Mouse (Mus musculus): ENCODE results near the gene Slc2a9. TPM values are rescaled to one million over a fixed set of nuclear protein-coding genes. Genes with fewer than 3 reads are reported as not detected.
"Not testable (repeated sequence)": the region's sequence is repeated elsewhere in the genome, so short reads cannot be mapped to it uniquely, and the experiment has no call there.

Gene Slc2a9
- total RNA-seq, 1 experiment from 2014 or later: 10.6 TPM

DNA sequence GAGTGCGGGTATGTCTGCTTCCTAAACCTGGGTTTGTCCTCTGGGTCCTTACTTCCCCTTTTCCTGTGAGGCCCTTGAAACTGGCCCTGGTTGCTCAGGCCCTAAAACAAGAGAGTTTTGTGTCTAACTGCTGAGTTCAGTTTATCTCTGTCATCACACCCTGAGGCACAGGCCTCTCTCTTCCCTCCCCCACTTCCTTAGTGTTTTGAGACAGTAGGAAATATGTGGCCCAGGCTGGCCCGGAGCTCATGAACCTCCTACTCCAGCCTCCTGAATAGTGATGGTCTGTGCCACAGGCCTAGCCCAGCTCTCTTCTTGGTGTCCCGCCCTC lies 2.5 kb upstream of the Slc2a9 start:
- ATAC-seq (replicated peaks; ENCODE audit: insufficient number of reproducible peaks, low FRiP score, low TSS enrichment, poor library complexity, severe bottlenecking): peak; percentile 60

DNA sequence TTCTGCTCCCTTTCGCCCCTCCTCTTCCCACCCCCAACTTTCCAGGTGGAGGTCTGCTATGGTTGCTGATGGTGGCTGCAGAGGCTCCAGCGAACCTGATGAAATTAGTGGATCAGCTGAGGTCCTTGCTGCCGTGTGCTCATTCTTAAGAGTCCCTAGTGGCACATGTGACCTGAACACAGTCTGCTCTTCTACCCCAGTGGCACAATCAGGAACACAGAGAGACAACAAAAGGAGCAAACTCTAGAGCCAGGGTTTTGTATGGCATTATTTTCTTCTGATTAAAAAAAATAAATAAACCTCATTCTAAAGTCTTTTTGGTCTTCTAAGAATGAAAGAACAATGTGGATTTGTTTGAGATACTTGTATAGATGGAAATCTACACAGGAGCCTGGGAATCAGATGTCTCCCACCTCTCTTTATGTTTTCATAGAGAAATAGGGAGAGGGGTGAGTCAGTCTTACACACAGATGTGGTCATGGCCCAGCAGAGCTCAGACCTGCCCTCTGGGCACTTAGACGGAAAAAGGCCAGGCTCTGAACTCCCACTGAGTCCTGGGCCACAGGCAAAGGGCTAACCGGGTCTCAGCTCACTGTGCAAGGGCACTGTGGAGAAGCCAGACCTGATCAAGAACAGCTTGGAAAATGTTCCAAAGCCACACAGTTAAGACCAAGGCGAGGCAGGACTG lies 1.9 kb upstream of the Slc2a9 start:
- ATAC-seq (replicated peaks; ENCODE audit: insufficient number of reproducible peaks, low FRiP score, low TSS enrichment, poor library complexity, severe bottlenecking): no peak

DNA sequence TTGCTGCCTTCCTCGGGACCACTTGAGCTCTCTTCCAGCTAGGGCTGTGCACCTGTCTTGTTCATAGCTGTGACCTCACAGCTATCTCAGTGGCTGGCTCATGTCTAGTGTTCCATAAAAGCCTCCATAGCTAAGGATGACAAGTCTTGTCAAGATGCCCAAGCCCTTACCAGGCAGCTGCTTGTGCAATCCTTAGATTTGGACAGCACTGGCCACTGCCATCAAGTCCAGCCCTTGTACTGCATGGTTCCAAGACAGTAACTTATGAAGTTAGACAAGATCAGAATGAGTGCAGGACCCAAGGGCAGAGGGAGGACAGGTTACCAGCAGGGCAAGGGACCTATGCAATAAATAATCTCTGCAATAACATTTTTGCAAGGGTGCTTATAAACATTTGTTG lies 1.2 kb upstream of the Slc2a9 start:
- no peak for ATAC-seq (replicated peaks; ENCODE audit: insufficient number of reproducible peaks, low FRiP score, low TSS enrichment, poor library complexity, severe bottlenecking)

DNA sequence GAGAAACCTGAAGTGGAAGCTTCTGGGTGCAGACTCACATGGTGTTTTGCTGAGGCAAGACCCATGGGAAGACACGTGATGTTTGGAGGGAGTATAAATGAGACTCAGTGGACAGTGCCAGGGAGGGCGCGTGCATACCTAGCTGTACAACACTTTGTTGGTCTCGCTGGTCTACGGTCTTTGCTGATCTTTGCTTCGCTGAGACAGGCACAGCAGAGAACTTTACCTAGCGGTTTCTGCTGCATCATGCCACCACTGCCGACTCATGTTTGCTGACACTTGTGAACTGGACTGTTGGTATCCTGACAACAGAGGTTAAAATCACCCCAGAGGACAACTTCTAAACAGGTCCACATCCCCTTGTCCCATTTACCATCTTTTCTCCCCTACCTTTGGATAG lies 2.9 kb downstream of the Slc2a9 start:
- ATAC-seq (replicated peaks; ENCODE audit: insufficient number of reproducible peaks, low FRiP score, low TSS enrichment, poor library complexity, severe bottlenecking): no peak

DNA sequence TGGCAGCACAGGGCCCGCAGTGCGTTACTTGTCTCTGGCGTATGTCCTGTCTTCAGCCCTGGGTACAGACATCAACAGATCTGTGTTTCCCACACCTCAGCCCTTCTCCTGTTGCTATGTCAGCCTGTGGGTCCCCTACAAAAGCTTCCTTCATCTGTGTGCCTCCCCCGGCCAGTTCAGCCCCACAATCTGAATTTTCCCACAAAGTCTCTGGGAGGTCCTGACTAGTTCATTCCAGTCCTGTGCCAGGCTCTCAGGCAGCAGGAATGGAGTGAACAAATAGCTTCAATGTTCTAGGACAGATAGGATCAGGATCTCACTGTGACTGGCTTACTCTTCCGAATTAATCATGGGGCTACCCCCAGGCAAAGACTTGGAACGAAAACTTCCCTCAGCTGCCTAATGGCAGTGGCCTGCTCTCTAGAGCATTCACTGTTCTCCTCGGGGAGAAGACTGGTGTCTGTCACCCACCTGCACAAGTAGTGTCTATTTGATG lies 3.6 kb downstream of the Slc2a9 start:
- no peak for ATAC-seq (replicated peaks; ENCODE audit: insufficient number of reproducible peaks, low FRiP score, low TSS enrichment, poor library complexity, severe bottlenecking)

DNA sequence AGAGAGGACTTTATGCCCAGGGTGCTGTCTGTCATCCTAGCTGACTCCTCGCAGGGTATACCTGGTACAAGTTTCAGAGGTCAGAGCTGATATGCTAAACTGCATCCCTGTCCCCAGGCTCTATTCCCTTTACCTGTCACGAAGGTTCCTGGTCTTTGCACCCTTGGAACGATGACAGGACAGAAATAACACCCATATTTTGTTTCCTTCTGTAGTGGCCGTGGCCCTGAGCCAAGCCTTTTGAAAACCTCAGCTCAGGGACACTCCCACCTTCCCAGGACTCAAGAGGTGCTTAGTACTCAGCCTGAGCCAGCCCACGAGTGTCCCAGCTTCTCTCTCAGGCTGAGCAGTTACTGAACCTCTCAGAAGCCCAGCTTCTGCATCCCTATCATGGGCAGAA lies 4.5 kb downstream of the Slc2a9 start:
- no peak for ATAC-seq (replicated peaks; ENCODE audit: insufficient number of reproducible peaks, low FRiP score, low TSS enrichment, poor library complexity, severe bottlenecking)

DNA sequence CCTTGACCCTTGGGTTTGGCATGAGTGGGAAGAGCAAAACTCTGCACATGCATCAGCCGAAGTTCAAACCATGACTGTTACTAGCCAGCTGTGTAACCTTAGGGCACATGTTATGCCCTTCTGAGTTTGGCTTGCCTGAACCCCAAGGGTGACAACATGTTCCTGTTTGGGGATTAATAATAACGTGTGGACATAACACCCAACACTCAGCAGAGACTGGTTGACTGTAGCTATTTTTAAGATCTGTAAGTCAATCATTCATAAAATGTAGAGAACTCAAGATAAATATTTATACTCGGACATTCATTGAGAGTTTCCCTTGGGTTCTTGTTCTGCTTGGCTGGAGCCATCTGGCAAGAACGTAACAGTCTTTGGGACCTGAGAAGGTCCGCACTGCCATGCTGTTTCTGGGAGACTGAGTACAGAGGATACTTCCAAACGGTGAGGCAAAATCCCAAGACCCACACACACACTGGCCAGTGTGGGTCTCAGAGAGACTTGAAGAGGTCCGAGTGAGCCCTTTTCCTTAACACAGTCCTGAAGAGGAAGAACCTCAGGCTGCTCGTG lies 6.4 kb downstream of the Slc2a9 start:
- ATAC-seq (replicated peaks; ENCODE audit: insufficient number of reproducible peaks, low FRiP score, low TSS enrichment, poor library complexity, severe bottlenecking): no peak

DNA sequence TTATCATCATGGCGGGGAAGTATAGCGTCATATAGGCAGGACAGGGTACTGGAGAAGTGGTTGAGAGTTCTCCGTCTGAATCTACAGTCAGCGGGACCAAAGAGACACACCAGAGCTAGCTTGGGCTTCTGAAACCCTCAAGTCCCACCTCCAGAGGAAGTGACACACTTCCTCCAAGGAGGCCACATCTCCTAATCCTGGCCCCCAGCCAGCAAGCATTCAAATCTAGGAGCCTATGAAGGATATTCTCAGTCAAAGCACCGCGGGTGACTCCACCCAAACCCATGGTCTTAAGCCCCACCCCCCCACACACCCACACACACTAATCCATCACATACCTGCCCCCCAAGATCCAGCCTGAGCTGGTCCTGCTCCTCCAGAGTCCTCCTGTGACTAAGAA lies 9.1 kb downstream of the Slc2a9 start:
- peak; percentile 53; the same call in 1 of the 2 replicates for ATAC-seq (replicated peaks; ENCODE audit: insufficient number of reproducible peaks, low FRiP score, low TSS enrichment, poor library complexity, severe bottlenecking)

DNA sequence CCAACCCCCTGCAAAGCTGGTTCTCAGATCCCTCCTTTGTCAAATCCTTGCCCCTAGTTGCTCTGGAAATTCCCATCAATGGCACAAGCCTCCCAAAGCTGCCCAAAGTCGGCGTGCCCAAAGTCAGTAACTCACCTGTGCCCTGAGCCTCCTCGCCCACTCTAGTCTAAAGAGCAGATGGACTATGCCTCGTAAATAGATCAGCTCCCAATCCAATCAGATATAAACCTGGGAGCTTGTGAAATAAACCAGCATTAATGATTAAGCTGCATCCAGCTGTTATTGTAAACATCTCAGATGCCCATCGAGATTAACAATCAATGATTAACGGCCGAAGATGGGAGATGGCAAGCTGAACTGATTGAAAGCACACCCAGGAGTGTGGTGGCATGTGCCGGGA lies 11.2 kb downstream of the Slc2a9 start:
- no peak for ATAC-seq (replicated peaks; ENCODE audit: insufficient number of reproducible peaks, low FRiP score, low TSS enrichment, poor library complexity, severe bottlenecking)

DNA sequence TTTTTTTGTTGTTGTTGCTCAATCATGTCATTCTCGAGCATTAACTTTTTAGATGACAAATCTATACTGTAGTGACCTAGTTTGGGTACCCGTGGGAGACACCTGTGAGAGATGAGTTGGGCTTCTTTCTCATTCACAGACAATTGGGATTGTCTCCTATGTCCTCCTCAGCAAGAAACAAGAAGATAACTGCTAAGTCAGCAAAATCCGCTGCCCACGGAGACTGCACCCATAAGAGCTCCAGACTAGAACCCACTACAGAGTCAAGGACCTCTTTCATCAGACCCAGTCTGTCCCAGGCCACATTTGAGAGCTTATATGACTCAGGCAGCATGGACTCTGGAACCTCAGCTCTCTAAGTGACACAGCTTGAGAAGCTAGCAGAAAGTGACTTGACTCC lies 13.2 kb downstream of the Slc2a9 start:
- no peak for ATAC-seq (replicated peaks; ENCODE audit: insufficient number of reproducible peaks, low FRiP score, low TSS enrichment, poor library complexity, severe bottlenecking)

DNA sequence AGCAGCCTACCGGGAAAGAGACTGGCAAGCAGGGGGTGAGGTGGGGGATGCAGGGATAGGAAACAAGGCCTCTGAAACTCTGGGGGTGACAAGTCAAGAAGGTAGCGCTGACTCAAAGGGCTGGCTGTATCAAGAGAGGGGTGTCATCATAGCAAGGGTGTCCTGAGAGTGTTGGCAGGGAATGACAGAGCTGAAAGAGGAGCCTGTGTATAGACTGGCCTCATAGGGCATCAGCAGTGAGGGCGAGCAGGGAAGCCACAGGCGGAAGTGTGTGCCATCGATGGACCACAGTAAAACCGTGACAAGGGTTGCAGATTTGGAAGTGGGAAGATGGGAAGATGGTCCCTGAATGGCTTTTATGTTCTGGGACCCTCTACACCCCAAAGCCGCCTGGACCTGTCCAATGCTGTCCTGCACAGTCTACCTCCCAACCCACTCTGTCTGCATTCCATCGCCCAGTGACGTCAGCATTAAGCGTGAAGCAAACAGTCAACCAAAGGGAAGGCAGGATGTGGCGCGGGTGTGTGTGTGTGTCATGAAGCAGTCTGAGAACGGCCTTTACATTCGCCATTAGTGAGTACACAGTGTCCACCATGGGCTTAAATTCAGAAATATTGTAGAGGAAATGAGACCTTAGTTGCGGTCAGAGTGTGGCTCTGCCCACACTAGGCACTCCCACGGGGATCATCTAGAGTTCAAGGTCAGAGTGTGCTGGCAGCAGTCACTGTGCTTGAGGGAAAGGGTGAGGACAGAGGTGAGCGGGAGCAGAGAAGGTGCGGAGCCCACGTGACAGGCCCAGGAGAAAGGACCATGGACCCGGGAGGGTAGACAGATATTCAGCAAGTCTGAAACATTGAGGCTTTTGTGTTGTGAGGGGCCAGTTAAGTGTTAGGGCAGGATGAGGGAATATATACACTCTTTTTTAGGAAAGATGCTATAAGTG lies 14.0 kb downstream of the Slc2a9 start:
- 0 out of 2 replicates have a peak, but pooled peaks have one; percentile 18 for ATAC-seq (replicated peaks; ENCODE audit: insufficient number of reproducible peaks, low FRiP score, low TSS enrichment, poor library complexity, severe bottlenecking)

DNA sequence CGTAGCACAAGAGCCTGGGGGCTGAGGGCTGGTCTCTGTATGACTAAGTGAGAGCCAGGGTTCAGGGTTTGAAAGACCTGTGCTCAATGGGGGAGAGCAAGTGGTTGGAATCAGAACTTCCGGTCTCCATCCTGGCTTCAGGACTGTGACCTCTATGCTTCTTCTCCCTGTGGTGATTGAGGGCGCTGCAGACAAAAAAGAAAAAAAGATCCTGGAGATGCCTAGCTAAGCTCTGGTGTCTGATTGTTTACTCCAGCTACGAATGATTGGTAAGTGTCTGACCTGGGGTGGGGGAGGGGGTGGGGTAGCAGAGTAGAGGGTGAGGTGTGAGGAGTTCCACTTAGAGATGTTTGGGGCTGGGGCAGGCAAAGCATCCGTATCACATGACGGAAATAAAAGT lies 14.9 kb downstream of the Slc2a9 start:
- no peak for ATAC-seq (replicated peaks; ENCODE audit: insufficient number of reproducible peaks, low FRiP score, low TSS enrichment, poor library complexity, severe bottlenecking)

DNA sequence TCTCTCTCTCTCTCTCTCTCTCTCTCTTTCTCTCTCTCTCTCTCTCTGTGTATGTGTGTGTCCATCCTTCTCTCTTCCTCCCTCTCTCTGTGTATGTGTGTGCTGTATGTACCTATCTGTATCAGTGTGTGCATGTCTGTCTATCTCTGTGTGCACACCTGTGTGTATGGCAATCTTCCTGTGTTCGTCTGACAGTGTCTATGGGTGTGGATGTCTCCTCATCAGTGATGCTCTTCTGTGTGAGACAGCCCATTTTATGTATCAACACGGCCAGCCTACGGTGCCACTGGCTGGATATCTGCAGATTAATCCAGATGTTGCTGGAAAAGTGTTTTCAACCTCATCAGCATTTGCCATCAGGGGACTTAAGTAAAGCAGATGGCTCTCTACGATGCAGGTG lies 15.7 kb downstream of the Slc2a9 start:
- ATAC-seq (replicated peaks; ENCODE audit: insufficient number of reproducible peaks, low FRiP score, low TSS enrichment, poor library complexity, severe bottlenecking): no peak

DNA sequence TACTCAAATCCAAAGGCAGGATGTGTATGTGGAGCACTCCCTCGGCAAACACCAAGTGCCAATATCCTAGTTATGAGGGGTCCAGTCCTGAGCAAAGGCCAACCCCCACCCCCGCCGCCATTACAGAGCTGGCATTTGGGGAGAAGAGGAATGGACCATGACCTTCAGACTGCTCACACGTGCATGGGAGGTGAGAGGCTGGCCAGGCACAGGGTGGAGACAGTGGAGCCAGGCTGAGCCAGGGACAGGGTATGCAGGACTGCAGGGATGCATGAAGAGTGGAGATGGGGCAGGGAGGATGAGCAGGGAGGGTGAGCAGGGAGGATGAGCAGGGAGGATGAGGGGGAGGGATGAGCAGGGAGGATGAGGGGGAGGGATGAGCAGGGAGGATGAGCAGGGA lies 17.0 kb downstream of the Slc2a9 start:
- ATAC-seq (replicated peaks; ENCODE audit: insufficient number of reproducible peaks, low FRiP score, low TSS enrichment, poor library complexity, severe bottlenecking): 0 out of 2 replicates have a peak, but pooled peaks have one; percentile 5

DNA sequence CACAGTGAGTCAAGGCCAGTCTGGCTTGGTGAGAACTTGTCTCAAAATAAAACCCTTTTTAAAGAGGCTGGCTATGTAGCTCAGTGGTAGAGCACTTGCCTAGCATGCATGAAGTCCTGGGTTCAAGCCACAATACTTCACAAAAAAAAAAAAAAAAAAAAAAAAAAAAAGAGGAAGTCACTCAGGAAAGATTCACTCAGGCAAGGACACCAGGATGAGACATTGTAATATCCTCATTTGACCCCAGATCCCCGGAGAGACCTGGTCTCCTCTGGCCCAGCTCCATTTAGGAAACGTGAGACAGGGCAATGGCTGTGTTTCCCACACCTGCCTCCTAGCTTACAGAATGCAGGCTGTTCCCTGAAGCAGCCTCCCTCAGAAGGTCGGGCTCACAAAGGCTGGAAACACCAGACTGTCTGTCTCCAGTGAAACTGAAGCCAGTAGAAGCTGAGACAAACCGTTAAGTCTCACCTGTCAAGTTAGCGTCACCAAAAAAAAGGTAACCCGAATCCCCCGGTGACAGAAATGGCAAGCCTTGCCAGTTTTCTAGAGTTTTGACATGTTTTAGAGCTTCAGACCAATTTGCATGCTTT lies 19.3 kb downstream of the Slc2a9 start:
- ATAC-seq (replicated peaks; ENCODE audit: insufficient number of reproducible peaks, low FRiP score, low TSS enrichment, poor library complexity, severe bottlenecking): no peak

DNA sequence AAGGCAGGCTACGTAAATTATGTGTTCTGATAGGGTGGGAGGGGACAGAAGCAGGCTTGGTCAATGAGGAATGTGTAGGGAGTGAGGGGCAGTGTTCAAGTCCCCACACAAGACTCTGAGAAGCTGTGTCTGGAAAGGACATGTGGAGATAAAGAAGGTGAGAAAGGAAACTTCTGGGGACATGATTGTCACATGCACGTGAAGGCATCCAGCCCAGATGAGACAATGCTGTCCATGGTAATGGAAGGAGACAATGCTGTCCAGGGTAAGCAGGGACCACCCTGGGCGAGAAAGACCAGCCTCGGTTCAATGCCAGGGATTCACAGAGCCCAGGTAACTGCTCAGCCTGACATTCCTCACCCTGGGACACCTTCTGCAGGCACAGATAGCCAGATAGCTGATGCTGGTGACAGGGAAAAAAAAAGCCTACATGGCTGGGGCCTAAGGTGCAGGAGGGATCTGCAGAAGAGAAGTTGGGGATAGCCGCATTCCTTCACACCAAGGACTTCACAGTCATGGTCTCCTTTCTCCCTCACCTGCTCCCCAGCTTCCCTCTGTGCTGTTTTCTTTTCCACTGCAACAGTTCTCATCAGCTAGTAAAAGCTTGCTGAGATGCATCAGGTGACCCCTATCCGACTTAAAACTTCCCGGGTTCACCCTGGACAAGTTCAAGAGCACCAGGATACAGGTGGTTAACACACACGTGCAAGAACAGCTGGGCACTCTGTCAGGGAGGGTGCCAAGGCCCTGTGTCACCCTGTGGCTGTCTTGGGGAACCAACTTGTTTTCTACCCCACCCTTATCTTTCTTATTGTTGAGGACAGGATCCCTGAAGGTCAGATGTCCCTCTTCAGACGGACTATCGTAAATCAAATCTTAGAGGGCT lies 21.9 kb downstream of the Slc2a9 start:
- ATAC-seq (replicated peaks; ENCODE audit: insufficient number of reproducible peaks, low FRiP score, low TSS enrichment, poor library complexity, severe bottlenecking): no peak

DNA sequence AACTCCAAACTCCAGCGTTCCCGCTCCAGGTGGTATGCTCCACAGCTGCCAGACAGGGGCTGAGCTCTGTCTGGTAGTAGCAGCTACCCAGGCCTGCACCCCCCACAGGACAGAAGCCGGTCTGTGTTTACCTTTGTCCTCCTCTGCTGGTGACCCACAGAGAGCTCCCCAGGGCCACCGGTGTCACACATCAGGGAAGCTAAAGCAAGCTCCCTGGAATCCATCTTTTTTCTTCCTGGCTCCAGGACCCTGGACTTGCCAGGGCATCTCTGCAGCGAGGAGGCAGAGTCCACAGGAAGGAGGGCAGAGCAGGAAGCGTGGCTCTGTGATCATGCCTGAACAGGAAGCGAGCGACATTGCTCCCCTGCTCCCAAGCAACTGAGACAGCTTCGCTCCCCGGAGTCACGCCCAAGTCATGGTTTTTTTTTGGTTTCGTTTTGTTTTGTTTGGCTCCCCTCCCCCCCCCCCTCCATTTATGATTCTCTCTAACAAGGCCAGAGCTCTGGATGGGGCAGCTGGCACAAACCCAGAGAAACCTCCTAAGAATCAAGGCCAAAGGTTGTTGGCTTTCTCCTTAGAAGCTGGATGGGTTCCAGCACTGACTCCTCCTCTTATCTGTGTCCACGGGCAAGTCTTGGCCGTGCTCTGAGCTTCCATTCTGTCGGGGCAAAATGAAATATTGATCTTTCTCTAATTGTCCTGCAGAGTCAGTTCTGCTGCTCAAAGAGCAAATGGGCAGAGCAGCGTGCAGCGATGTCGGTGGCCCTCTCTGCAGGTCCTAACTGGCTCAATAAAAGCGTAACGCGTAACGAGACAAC lies 22.8 kb downstream of the Slc2a9 start:
- peak; percentile 60 for ATAC-seq (replicated peaks; ENCODE audit: insufficient number of reproducible peaks, low FRiP score, low TSS enrichment, poor library complexity, severe bottlenecking)

DNA sequence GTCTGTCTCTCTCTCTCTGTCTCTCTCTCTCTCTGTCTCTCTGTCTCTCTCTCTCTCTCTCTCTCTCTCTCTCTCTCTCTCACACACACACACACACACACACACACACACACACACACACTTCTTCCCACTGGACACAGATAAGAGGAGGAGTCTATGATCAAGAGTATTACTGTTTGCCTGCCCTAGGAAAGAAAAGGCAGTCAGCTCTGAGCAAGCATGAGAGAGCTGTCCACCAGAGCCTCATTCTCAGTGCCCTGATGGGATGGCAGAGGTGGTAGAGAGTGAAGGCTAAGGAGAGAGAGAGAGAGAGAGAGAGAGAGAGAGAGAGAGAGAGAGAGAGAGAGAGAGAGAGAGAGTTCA lies 23.4 kb downstream of the Slc2a9 start:
- ATAC-seq (replicated peaks; ENCODE audit: insufficient number of reproducible peaks, low FRiP score, low TSS enrichment, poor library complexity, severe bottlenecking): not testable (repeated sequence)

All from monocyte, adult 5-6 weeks (primary cell).